In genomic region chr6:100517662-100518061, GRCm38 (mm10) we compare ENCODE assay signal across 20 mouse cellular contexts.
A peak's percentile ranks its signal among the peaks of the same experiment; 100 is the strongest.
DNase-seq lines count a peak whose midpoint lies in the region; ATAC-seq and TF ChIP-seq lines count a peak whose summit lies in the region.
"Had no signal": no experiment of that assay in that cellular context is flagged by ENCODE, and none has a peak within 500 bp of the region (broad histone marks: within the 10 kb centered on the region; RNA-seq: fewer than 3 reads in every experiment).

No protein-coding gene starts in this region.

- no peak for DNase-seq in forebrain, embryonic 11.5 days (ENCODE audit: low spot score)
- no peak for DNase-seq in forebrain, embryonic 10.5 days (ENCODE audit: extremely low spot score, low spot score)
- peak; percentile 61 for DNase-seq in forebrain, postnatal 0 days
- DNase-seq: adrenal gland, adult 8-10 months; adrenal gland, postnatal 14 days; B cell, adult 2 months; cerebellum, adult 11-12 months; cerebellum, adult 2 months; cerebellum, adult 9-10 months; cerebellum, postnatal 10 days; cerebellum, postnatal 25 days had no signal

- H3K27me3 ChIP-seq in forebrain, embryonic 13.5 days, result peaks cover 3% of the 10 kb centered on the region; the same call in 1 of the 2 replicates
- H3K27me3 ChIP-seq in forebrain, embryonic 11.5 days (ENCODE audit: control insufficient read depth, insufficient read depth, low read length), result no peaks in the 10 kb centered on the region
- no peaks in the 10 kb centered on the region for H3K27me3 ChIP-seq in forebrain, embryonic 15.5 days
- peaks cover 83% of the 10 kb centered on the region for H3K27me3 ChIP-seq in forebrain, embryonic 10.5 days (ENCODE audit: poor library complexity, severe bottlenecking)
- H3K27me3 ChIP-seq in forebrain, postnatal 0 days (ENCODE audit: insufficient read depth, low read length), result no peaks in the 10 kb centered on the region
- H3K27me3 ChIP-seq in intestine, embryonic 15.5 days (replicated peaks), result no peaks in the 10 kb centered on the region

- H3K4me2 ChIP-seq in forebrain, embryonic 13.5 days, result no peak overlapping the region
- no peak overlapping the region for H3K4me2 ChIP-seq in forebrain, embryonic 11.5 days (ENCODE audit: low read depth, low read length, severe bottlenecking)
- H3K4me2 ChIP-seq in forebrain, embryonic 15.5 days (replicated peaks), result no peak overlapping the region
- H3K4me2 ChIP-seq in forebrain, postnatal 0 days (ENCODE audit: low read depth), result no peak overlapping the region
- H3K4me2 ChIP-seq in intestine, embryonic 15.5 days (replicated peaks), result no peak overlapping the region
- H3K4me2 ChIP-seq: embryonic facial prominence, embryonic 12.5 days had no signal

- H3K27ac ChIP-seq in forebrain, embryonic 13.5 days, result peak overlapping the region; percentile 66
- H3K27ac ChIP-seq in forebrain, embryonic 11.5 days (ENCODE audit: low read depth, low read length), result no peak overlapping the region
- peak overlapping the region; percentile 66 for H3K27ac ChIP-seq in forebrain, embryonic 15.5 days (replicated peaks)
- no peak overlapping the region for H3K27ac ChIP-seq in forebrain, embryonic 10.5 days
- H3K27ac ChIP-seq in forebrain, postnatal 0 days (ENCODE audit: low read depth, low read length), result peak overlapping the region; percentile 57; the same call in 1 of the 2 replicates
- H3K27ac ChIP-seq in intestine, embryonic 15.5 days, result no peak overlapping the region
- H3K27ac ChIP-seq: embryonic facial prominence, embryonic 10.5 days; embryonic facial prominence, embryonic 12.5 days had no signal

- TF ChIP-seq CTCF in forebrain, postnatal 0 days (IDR thresholded peaks at IDR 0.05; ENCODE audit: low read depth), result no peak

- no peaks in the 10 kb centered on the region for H3K9me3 ChIP-seq in forebrain, embryonic 13.5 days (replicated peaks)
- no peaks in the 10 kb centered on the region for H3K9me3 ChIP-seq in forebrain, embryonic 11.5 days (ENCODE audit: control insufficient read depth, low read length)
- H3K9me3 ChIP-seq in forebrain, embryonic 15.5 days, result no peaks in the 10 kb centered on the region
- H3K9me3 ChIP-seq in forebrain, embryonic 10.5 days, result no peaks in the 10 kb centered on the region; the same call in 1 of the 2 replicates
- no peaks in the 10 kb centered on the region for H3K9me3 ChIP-seq in forebrain, postnatal 0 days (ENCODE audit: low read length)
- no peaks in the 10 kb centered on the region for H3K9me3 ChIP-seq in intestine, embryonic 15.5 days
- H3K9me3 ChIP-seq: embryonic facial prominence, embryonic 12.5 days had no signal

- peaks cover 35% of the 10 kb centered on the region for H3K4me1 ChIP-seq in forebrain, embryonic 13.5 days
- peaks cover 2% of the 10 kb centered on the region; the same call in 1 of the 2 replicates for H3K4me1 ChIP-seq in forebrain, embryonic 11.5 days (replicated peaks; ENCODE audit: control insufficient read depth, insufficient read depth, low read length)
- H3K4me1 ChIP-seq in forebrain, embryonic 15.5 days, result peaks cover 19% of the 10 kb centered on the region
- peaks cover 26% of the 10 kb centered on the region for H3K4me1 ChIP-seq in forebrain, embryonic 10.5 days
- 0 out of 2 replicates have a peak, but pooled peaks cover 4% of the 10 kb centered on the region for H3K4me1 ChIP-seq in forebrain, postnatal 0 days (ENCODE audit: insufficient read depth)
- peaks cover 6% of the 10 kb centered on the region; the same call in 1 of the 2 replicates for H3K4me1 ChIP-seq in intestine, embryonic 15.5 days (replicated peaks)

- ATAC-seq in forebrain, embryonic 13.5 days, result peak; percentile 52
- no peak for ATAC-seq in forebrain, embryonic 11.5 days (replicated peaks; ENCODE audit: low FRiP score)
- ATAC-seq in forebrain, embryonic 15.5 days (replicated peaks), result peak; percentile 66
- peak; percentile 74 for ATAC-seq in forebrain, postnatal 0 days
- no peak for ATAC-seq in intestine, embryonic 15.5 days
- ATAC-seq: activated CD4-positive, CD25-positive, alpha-beta regulatory T cell, adult 4 months; CD4-positive, CD25-positive, alpha-beta regulatory T cell, adult 4 months; Patski had no signal

- no peaks in the 10 kb centered on the region for H3K36me3 ChIP-seq in forebrain, embryonic 13.5 days (ENCODE audit: poor library complexity, severe bottlenecking)
- no peaks in the 10 kb centered on the region for H3K36me3 ChIP-seq in forebrain, embryonic 11.5 days (ENCODE audit: control insufficient read depth, insufficient read depth, low read length)
- H3K36me3 ChIP-seq in forebrain, embryonic 15.5 days, result no peaks in the 10 kb centered on the region
- no peaks in the 10 kb centered on the region for H3K36me3 ChIP-seq in forebrain, embryonic 10.5 days (replicated peaks)
- H3K36me3 ChIP-seq in forebrain, postnatal 0 days (ENCODE audit: insufficient read depth), result no peaks in the 10 kb centered on the region
- H3K36me3 ChIP-seq in intestine, embryonic 15.5 days, result no peaks in the 10 kb centered on the region
- H3K36me3 ChIP-seq: embryonic facial prominence, embryonic 10.5 days; embryonic facial prominence, embryonic 12.5 days; G1E had no signal

- 47% methylated on average over 6 of the region's 6 CpGs for whole genome bisulfite sequencing in forebrain, embryonic 13.5 days
- WGBS in forebrain, embryonic 11.5 days, result 64% methylated on average over 6 of the region's 6 CpGs
- 37% methylated on average over 6 of the region's 6 CpGs for WGBS in forebrain, embryonic 15.5 days
- WGBS in forebrain, embryonic 10.5 days, result 63% methylated on average over 6 of the region's 6 CpGs
- 36% methylated on average over 6 of the region's 6 CpGs for WGBS in forebrain, postnatal 0 days
- 78% methylated on average over 6 of the region's 6 CpGs for WGBS in intestine, embryonic 15.5 days

- no peak overlapping the region for H3K9ac ChIP-seq in forebrain, embryonic 13.5 days
- no peak overlapping the region for H3K9ac ChIP-seq in forebrain, embryonic 11.5 days (ENCODE audit: low read length)
- no peak overlapping the region for H3K9ac ChIP-seq in forebrain, embryonic 15.5 days (replicated peaks)
- H3K9ac ChIP-seq in forebrain, postnatal 0 days, result no peak overlapping the region
- H3K9ac ChIP-seq in intestine, embryonic 15.5 days, result no peak overlapping the region
- H3K9ac ChIP-seq: embryonic facial prominence, embryonic 12.5 days had no signal

- H3K4me3 ChIP-seq in forebrain, embryonic 13.5 days, result no peak overlapping the region
- H3K4me3 ChIP-seq in forebrain, embryonic 11.5 days (ENCODE audit: low read depth, low read length), result no peak overlapping the region
- H3K4me3 ChIP-seq in forebrain, embryonic 15.5 days, result no peak overlapping the region
- no peak overlapping the region for H3K4me3 ChIP-seq in forebrain, embryonic 10.5 days
- H3K4me3 ChIP-seq in forebrain, postnatal 0 days (ENCODE audit: low read depth, low read length), result no peak overlapping the region
- H3K4me3 ChIP-seq in intestine, embryonic 15.5 days (replicated peaks), result no peak overlapping the region
- H3K4me3 ChIP-seq: embryonic facial prominence, embryonic 10.5 days; embryonic facial prominence, embryonic 12.5 days had no signal

Comparison
In these comparisons a context has a peak if more than half of its experiments do, and no peak if none do; other contexts are left out.
1. ATAC-seq: peak in forebrain, embryonic 13.5 days (single experiment), forebrain, embryonic 15.5 days (single experiment) and forebrain, postnatal 0 days (single experiment); none in forebrain, embryonic 11.5 days (single experiment) and intestine, embryonic 15.5 days (single experiment).
2. H3K27ac ChIP-seq: peak in forebrain, embryonic 13.5 days (single experiment), forebrain, embryonic 15.5 days (single experiment) and forebrain, postnatal 0 days (single experiment); none in forebrain, embryonic 11.5 days (single experiment), forebrain, embryonic 10.5 days (single experiment) and intestine, embryonic 15.5 days (single experiment).